In the genomic region with DNA sequence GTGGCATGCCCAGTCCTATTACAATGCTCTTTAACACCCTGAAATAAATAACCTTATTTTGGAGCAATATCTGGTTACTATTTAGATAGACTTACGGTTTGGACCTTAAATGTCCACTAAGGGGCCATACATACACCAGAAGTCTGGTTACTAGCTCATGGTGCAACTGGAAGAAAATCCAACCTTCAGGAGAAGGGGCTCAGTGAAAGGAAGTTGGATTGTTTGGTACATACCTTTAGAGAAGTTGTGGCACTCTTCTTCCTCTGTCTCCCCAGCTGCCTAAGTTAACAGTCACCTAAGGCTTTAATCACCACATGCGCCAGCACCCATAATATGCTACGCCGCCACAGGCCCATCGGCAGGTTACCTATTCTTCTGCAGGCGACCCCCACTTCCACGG, we compare ENCODE assay signal across 26 mouse cellular contexts. TPM values are rescaled to one million over a fixed set of nuclear protein-coding genes. Genes with fewer than 3 reads are reported as not detected.
DNase-seq lines count a peak whose midpoint lies in the region; ATAC-seq and TF ChIP-seq lines count a peak whose summit lies in the region.
"Had no signal": no experiment of that assay in that cellular context is flagged by ENCODE, and none has a peak within 500 bp of the region (broad histone marks: within the 10 kb centered on the region; RNA-seq: fewer than 3 reads in every experiment).

No protein-coding gene starts in this region.

- TF ChIP-seq POLR2A in MEL (IDR thresholded peaks at IDR 0.05; ENCODE audit: control insufficient read depth in 1 of 2, insufficient read depth in 1 of 2, low read depth in 1 of 2, low read length in 2 of 2, poor library complexity in 1 of 2), result no peak

- peaks cover 12% of the 10 kb centered on the region for H3K79me2 ChIP-seq in MEL (ENCODE audit: control insufficient read depth, insufficient read depth, low read length, poor library complexity)

- no peak overlapping the region for H3K9ac ChIP-seq in heart, embryonic 11.5 days (ENCODE audit: low read depth, low read length)
- peak overlapping the region; percentile 68 for H3K9ac ChIP-seq in MEL (ENCODE audit: control insufficient read depth, low read depth, low read length, poor library complexity, severe bottlenecking)
- peak overlapping the region; percentile 56 for H3K9ac ChIP-seq in liver, embryonic 15.5 days
- H3K9ac ChIP-seq: embryonic facial prominence, embryonic 13.5 days; heart, embryonic 12.5 days; intestine, embryonic 15.5 days; neural tube, embryonic 12.5 days had no signal

- no peak for TF ChIP-seq EP300 in MEL (IDR thresholded peaks at IDR 0.05; ENCODE audit: low read depth in 1 of 2, low read length in 2 of 2)

- TF ChIP-seq CTCF in MEL (IDR thresholded peaks at IDR 0.05 in 2 of 3, conservative IDR thresholded peaks at IDR 0.05 in 1 of 3; ENCODE audit: control insufficient read depth in 1 of 3, insufficient read depth in 1 of 3, low read depth in 2 of 3, low read length in 3 of 3, poor library complexity in 1 of 3, severe bottlenecking in 1 of 3), result no peak

- no peaks in the 10 kb centered on the region for H3K36me3 ChIP-seq in heart, embryonic 11.5 days (ENCODE audit: control insufficient read depth, insufficient read depth, low read length)
- peaks cover 0 to 50% of the 10 kb centered on the region in 2 experiments; a peak in 2 of 4 replicates for H3K36me3 ChIP-seq in MEL (ENCODE audit: control insufficient read depth in 1 of 2, insufficient read depth in 2 of 2, low read length in 2 of 2)
- no peaks in the 10 kb centered on the region; the same call in 1 of the 2 replicates for H3K36me3 ChIP-seq in liver, embryonic 15.5 days (replicated peaks)
- H3K36me3 ChIP-seq: heart, embryonic 12.5 days; intestine, embryonic 15.5 days had no signal

- H3K9me3 ChIP-seq in heart, embryonic 11.5 days (replicated peaks; ENCODE audit: control insufficient read depth, low read length), result no peaks in the 10 kb centered on the region
- H3K9me3 ChIP-seq in MEL (replicated peaks; ENCODE audit: insufficient read depth, low read length), result no peaks in the 10 kb centered on the region
- no peaks in the 10 kb centered on the region for H3K9me3 ChIP-seq in liver, embryonic 15.5 days (replicated peaks)
- H3K9me3 ChIP-seq: embryonic facial prominence, embryonic 13.5 days; heart, embryonic 12.5 days; intestine, embryonic 15.5 days; neural tube, embryonic 12.5 days had no signal

- H3K4me2 ChIP-seq in heart, embryonic 11.5 days, result peak overlapping the region; percentile 11
- peak overlapping the region; percentile 63 for H3K4me2 ChIP-seq in liver, embryonic 15.5 days
- H3K4me2 ChIP-seq: embryonic facial prominence, embryonic 13.5 days; heart, embryonic 12.5 days; intestine, embryonic 15.5 days; midbrain, embryonic 11.5 days; neural tube, embryonic 12.5 days had no signal

- WGBS in heart, embryonic 11.5 days (ENCODE audit: insufficient replicate concordance), result 88% methylated on average over 7 of the region's 7 CpGs
- 73% methylated on average over 7 of the region's 7 CpGs for WGBS in liver, embryonic 15.5 days (ENCODE audit: insufficient replicate concordance)

- TF ChIP-seq RAD21 in MEL (IDR thresholded peaks at IDR 0.05; ENCODE audit: low read depth, low read length), result no peak

- no peaks in the 10 kb centered on the region for H3K4me1 ChIP-seq in heart, embryonic 11.5 days (ENCODE audit: control insufficient read depth, insufficient read depth, low read length)
- H3K4me1 ChIP-seq in MEL (ENCODE audit: control insufficient read depth in 1 of 2, insufficient read depth in 2 of 2, low read length in 2 of 2), result peaks cover 32 to 41% of the 10 kb centered on the region in 2 experiments
- peaks cover 66% of the 10 kb centered on the region for H3K4me1 ChIP-seq in liver, embryonic 15.5 days (replicated peaks)
- H3K4me1 ChIP-seq: heart, embryonic 12.5 days; intestine, embryonic 15.5 days; neural tube, embryonic 12.5 days had no signal

- ATAC-seq in heart, embryonic 11.5 days (replicated peaks; ENCODE audit: insufficient number of reproducible peaks, low FRiP score, low TSS enrichment), result no peak
- no peak for ATAC-seq in liver, embryonic 15.5 days (ENCODE audit: insufficient read depth)
- ATAC-seq: forebrain, embryonic 14.5 days; hindbrain, postnatal 0 days had no signal

- no peak overlapping the region for H3K4me3 ChIP-seq in heart, embryonic 11.5 days (ENCODE audit: low read depth, low read length)
- H3K4me3 ChIP-seq in MEL (ENCODE audit: control insufficient read depth in 1 of 2, insufficient read depth in 1 of 2, low read depth in 2 of 2, low read length in 2 of 2), result peak overlapping the region; percentile 8 to 27
- peak overlapping the region; percentile 25 for H3K4me3 ChIP-seq in liver, embryonic 15.5 days (replicated peaks)
- H3K4me3 ChIP-seq: embryonic facial prominence, embryonic 13.5 days; heart, embryonic 12.5 days; intestine, embryonic 15.5 days; myocyte; neural tube, embryonic 12.5 days had no signal

- no peaks in the 10 kb centered on the region for H3K27me3 ChIP-seq in heart, embryonic 11.5 days (ENCODE audit: control insufficient read depth, insufficient read depth, low read length)
- no peaks in the 10 kb centered on the region for H3K27me3 ChIP-seq in MEL (ENCODE audit: control insufficient read depth in 1 of 2, insufficient read depth in 2 of 2, low read length in 2 of 2)
- no peaks in the 10 kb centered on the region for H3K27me3 ChIP-seq in liver, embryonic 15.5 days
- H3K27me3 ChIP-seq: embryonic facial prominence, embryonic 13.5 days; heart, embryonic 12.5 days; intestine, embryonic 15.5 days; neural tube, embryonic 12.5 days had no signal

- no peak for DNase-seq in heart, postnatal 4 days
- DNase-seq in MEL (ENCODE audit: low read depth, low spot score) (peak; percentile 64), liver (peak; percentile 34)
- no peak for DNase-seq in kidney, adult 11 months
- no peak for DNase-seq in kidney, postnatal 4 days
- DNase-seq: adrenal gland, adult 8-10 months; cerebellum, adult 11 months; cerebellum, adult 9-10 months; gastrocnemius, postnatal 25 days; heart, adult 11 months; kidney, adult 8-10 months; layer of hippocampus, adult 9-11 months; lung, postnatal 36 days; right cerebral cortex, postnatal 4 days; thymus, postnatal 14 days had no signal

- H3K27ac ChIP-seq in heart, embryonic 11.5 days (ENCODE audit: low read depth, low read length), result peak overlapping the region; percentile 42; the same call in 1 of the 2 replicates
- peak overlapping the region; percentile 100 for H3K27ac ChIP-seq in MEL (ENCODE audit: control insufficient read depth, low read depth, low read length)
- H3K27ac ChIP-seq in liver, embryonic 15.5 days (replicated peaks), result peak overlapping the region; percentile 97
- H3K27ac ChIP-seq: embryonic facial prominence, embryonic 13.5 days; hindbrain, postnatal 0 days; intestine, embryonic 15.5 days; kidney, postnatal 0 days; neural tube, embryonic 12.5 days had no signal

TF ChIP-seq in MEL, 35 proteins besides CTCF, POLR2A, EP300 and RAD21:
- TF ChIP-seq CHD1 (IDR thresholded peaks at IDR 0.05; ENCODE audit: low read depth, low read length), result 0 out of 2 replicates have a peak, but pooled peaks have one; percentile 51
- TF ChIP-seq ZKSCAN1 (IDR thresholded peaks at IDR 0.05; ENCODE audit: low read depth, low read length), result no peak

RNA-seq across cellular contexts. Expression of a gene that starts 3.9 kb away (rescaled TPM):
- polyA plus RNA-seq in heart, embryonic 11.5 days (2014; fragmentation: Nextera tagmentation; extraction: Ambion mirVana), result 4.4 and 5.4 TPM in 2 replicates
- total RNA-seq in heart, postnatal 4 days (2021), result 1 to 10 TPM; 3.7 to 3.8 TPM
- total RNA-seq in MEL (2012; rRNA removed), result 10.4 and 14.8 TPM in 2 replicates
- 10 to 100 TPM in 1 of 2 experiments, not detected in 1; 13.0 TPM for polyA plus RNA-seq in MEL (2012; ENCODE audit: insufficient read depth in 1 of 2, insufficient read length in 2 of 2, low read depth in 1 of 2, low replicate concordance in 2 of 2, missing spikeins in 1 of 2)
- polyA plus RNA-seq in liver, embryonic 15.5 days (2015; fragmentation: Nextera tagmentation; extraction: Ambion mirVana), result 13.6 and 15.4 TPM in 2 replicates

RNA-seq across cellular contexts. Expression of a gene that starts 34.2 kb away (rescaled TPM):
- 14.5 and 21.1 TPM in 2 replicates for polyA plus RNA-seq in heart, embryonic 11.5 days (2014; fragmentation: Nextera tagmentation; extraction: Ambion mirVana)
- total RNA-seq in heart, postnatal 4 days (2021), result 10 to 100 TPM; 42.8 to 43.6 TPM
- total RNA-seq in MEL (2012; rRNA removed), result 20.7 and 24.0 TPM in 2 replicates
- polyA plus RNA-seq in MEL (2012; ENCODE audit: insufficient read depth in 1 of 2, insufficient read length in 2 of 2, low read depth in 1 of 2, low replicate concordance in 2 of 2, missing spikeins in 1 of 2), result 100 to 1,000 TPM in 1 of 2 experiments, 10 to 100 TPM in 1; 32.0 to 389 TPM
- polyA plus RNA-seq in liver, embryonic 15.5 days (2015; fragmentation: Nextera tagmentation; extraction: Ambion mirVana), result 14.2 and 15.5 TPM in 2 replicates

RNA-seq across cellular contexts. Expression of a gene that starts 53.6 kb away (rescaled TPM):
- polyA plus RNA-seq in heart, embryonic 11.5 days (2014; fragmentation: Nextera tagmentation; extraction: Ambion mirVana), result 41.1 and 47.9 TPM in 2 replicates
- 10 to 100 TPM; 52.7 to 54.0 TPM for total RNA-seq in heart, postnatal 4 days (2021)
- total RNA-seq in MEL (2012; rRNA removed), result 25.7 and 28.6 TPM in 2 replicates
- 10 to 100 TPM in 1 of 2 experiments, not detected in 1; 26.3 TPM for polyA plus RNA-seq in MEL (2012; ENCODE audit: insufficient read depth in 1 of 2, insufficient read length in 2 of 2, low read depth in 1 of 2, low replicate concordance in 2 of 2, missing spikeins in 1 of 2)
- 21.0 and 23.6 TPM in 2 replicates for polyA plus RNA-seq in liver, embryonic 15.5 days (2015; fragmentation: Nextera tagmentation; extraction: Ambion mirVana)

Comparison
In these comparisons a context has a peak if more than half of its experiments do, and no peak if none do; other contexts are left out.
1. H3K27ac ChIP-seq: peak in every context shown above with its lines; median percentile 100 in MEL; 97 in liver, embryonic 15.5 days; 42 in heart, embryonic 11.5 days.
2. DNase-seq: peak in MEL (single experiment) and liver (single experiment); none in heart, postnatal 4 days (single experiment), kidney, adult 11 months (single experiment) and kidney, postnatal 4 days (0 of 2).